Mouse (Mus musculus) cerebellum, postnatal 10 days (tissue): Measurements from ENCODE around the gene Sema6d.
A peak's percentile ranks its signal among the peaks of the same experiment; 100 is the strongest.

Experiments used
- DNase-seq, 2 experiments: peaks; one replicate each; pipeline ENCODE4 v3.0.0; 2021; ENCODE audit warnings: mixed read lengths in 2 of 2

Gene Sema6d

GRCm38 (mm10) chr2:124176265-124176664 is 86.5 kb downstream of the Sema6d start:
- DNase-seq, result peak in 1 of 2 experiments; percentile 17

GRCm38 (mm10) chr2:124176711-124177169 is 87.0 kb downstream of the Sema6d start:
- peak; percentile 19 to 41 for DNase-seq

GRCm38 (mm10) chr2:124189271-124189670 is 99.5 kb downstream of the Sema6d start:
- DNase-seq, result peak; percentile 38 to 52

- DNase-seq, result peak; percentile 36 to 65
Observed at GRCm38 (mm10) chr2:124194041-124194440, 104.3 kb downstream of the Sema6d start.

GRCm38 (mm10) chr2:124201493-124201892 is 111.7 kb downstream of the Sema6d start:
- peak; percentile 38 to 45 for DNase-seq

GRCm38 (mm10) chr2:124202475-124202990 is 112.8 kb downstream of the Sema6d start:
- DNase-seq, result peak; percentile 58 to 59

- DNase-seq, result no peak
Observed at GRCm38 (mm10) chr2:124205811-124206210, 116.0 kb downstream of the Sema6d start.

GRCm38 (mm10) chr2:124208251-124208650 is 118.5 kb downstream of the Sema6d start:
- DNase-seq, result no peak

- DNase-seq, result no peak
Observed at GRCm38 (mm10) chr2:124223559-124223958, 133.8 kb downstream of the Sema6d start.

GRCm38 (mm10) chr2:124224328-124224727 is 134.6 kb downstream of the Sema6d start:
- DNase-seq, result no peak

- DNase-seq, result peak; percentile 43 to 45
Observed at GRCm38 (mm10) chr2:124234636-124235221, 145.0 kb downstream of the Sema6d start.

GRCm38 (mm10) chr2:124235237-124236055 is 145.7 kb downstream of the Sema6d start:
- no peak for DNase-seq

GRCm38 (mm10) chr2:124236831-124237230 is 147.1 kb downstream of the Sema6d start:
- peak in 1 of 2 experiments; percentile 15 for DNase-seq

- DNase-seq, result no peak
Observed at GRCm38 (mm10) chr2:124243608-124244007, 153.8 kb downstream of the Sema6d start.

GRCm38 (mm10) chr2:124244543-124245245 is 154.9 kb downstream of the Sema6d start:
- DNase-seq, result peak in 1 of 2 experiments; percentile 25

GRCm38 (mm10) chr2:124258108-124258507 is 168.3 kb downstream of the Sema6d start:
- peak; percentile 28 to 36 for DNase-seq

GRCm38 (mm10) chr2:124264309-124264708 is 174.5 kb downstream of the Sema6d start:
- DNase-seq, result no peak

- DNase-seq, result no peak
Observed at GRCm38 (mm10) chr2:124271156-124271555, 181.4 kb downstream of the Sema6d start.

GRCm38 (mm10) chr2:124277492-124277891 is 187.7 kb downstream of the Sema6d start:
- DNase-seq, result no peak

- no peak for DNase-seq
Observed at GRCm38 (mm10) chr2:124285109-124285508, 195.3 kb downstream of the Sema6d start.

- no peak for DNase-seq
Observed at GRCm38 (mm10) chr2:124289356-124289755, 199.6 kb downstream of the Sema6d start.

GRCm38 (mm10) chr2:124291145-124291544 is 201.4 kb downstream of the Sema6d start:
- no peak for DNase-seq

GRCm38 (mm10) chr2:124293601-124294000 is 203.8 kb downstream of the Sema6d start:
- DNase-seq, result peak in 1 of 2 experiments; percentile 9
